Mouse (Mus musculus): ENCODE measurements around the gene 2310034G01Rik.

DNA sequence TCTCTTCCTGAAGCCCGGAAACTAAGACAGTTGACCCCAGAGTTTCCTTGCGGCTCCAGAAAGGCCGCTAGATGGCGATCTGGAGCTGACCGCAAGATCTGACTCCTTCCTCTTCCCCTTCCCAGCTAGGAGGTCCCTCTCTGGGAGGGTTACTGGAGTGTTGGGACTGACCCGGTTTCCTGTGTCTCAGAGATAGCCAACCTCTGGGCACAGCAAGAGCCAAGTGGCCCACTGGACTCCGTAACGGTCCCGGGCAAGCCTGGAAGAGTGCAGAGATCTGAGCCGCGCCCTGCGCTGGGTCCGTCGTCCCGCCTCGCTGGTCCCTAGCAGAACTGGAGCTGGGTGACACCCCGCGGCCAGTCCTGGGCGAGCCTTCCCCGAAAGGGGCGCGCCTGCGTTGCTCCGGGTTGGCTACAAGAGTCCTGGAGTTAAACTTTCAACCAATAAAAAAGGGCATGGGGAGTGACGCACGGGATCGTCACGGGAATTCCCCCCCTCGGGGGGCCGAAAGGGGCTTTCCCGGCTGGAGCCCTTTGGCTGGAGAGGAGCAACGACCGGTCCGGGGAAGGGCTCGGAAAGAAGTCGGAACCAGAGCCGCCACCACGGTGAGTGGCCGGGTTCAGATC, 45.8 kb downstream of the 2310034G01Rik start, which contains the start of gene Nfkb2:
- TF ChIP-seq POLR2A (IDR thresholded peaks at IDR 0.05; ENCODE audit: control insufficient read depth, extremely low read depth, insufficient read depth, low read length, poor library complexity) (peak; percentile 80), CTCF (IDR thresholded peaks at IDR 0.05; ENCODE audit: borderline replicate concordance, control insufficient read depth, extremely low read depth, insufficient read depth, low read length, poor library complexity) (peak; percentile 89)
